Mouse (Mus musculus): ENCODE measurements around the gene Elf1. TPM values are rescaled to one million over a fixed set of nuclear protein-coding genes. Genes with fewer than 3 reads are reported as not detected.

Gene Elf1
- polyA plus RNA-seq, 1 experiment from 2014 or later = 3.7 TPM

DNA sequence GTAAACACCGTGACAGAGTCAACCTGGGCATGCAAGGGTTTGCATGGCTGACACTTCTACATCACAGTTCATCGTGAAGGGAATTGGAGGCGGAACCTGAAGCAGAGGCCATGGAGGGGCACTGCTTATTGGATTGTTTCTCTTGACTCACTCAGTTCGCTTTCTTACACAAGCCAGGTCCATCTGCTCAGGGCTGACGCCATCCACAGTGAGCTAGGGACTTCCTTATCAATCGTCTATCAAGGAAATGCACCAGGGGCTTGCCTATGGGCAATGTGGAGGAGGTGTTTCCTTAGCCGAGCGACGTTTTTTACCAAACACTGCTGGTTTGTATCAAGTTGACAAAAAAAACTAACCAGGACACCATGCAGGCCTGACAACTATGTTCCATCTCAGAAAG is 18.3 kb downstream of the Elf1 start:
- Histone ChIP-seq H3K36me3 (ENCODE audit: poor library complexity, severe bottlenecking) (no peaks in the 10 kb centered on the region), H3K4me3 (no peak overlapping the region), H3K9me3 (replicated peaks) (no peaks in the 10 kb centered on the region), H3K4me2 (no peak overlapping the region), H3K27me3 (no peaks in the 10 kb centered on the region), H3K9ac (no peak overlapping the region), H3K27ac (no peak overlapping the region), H3K4me1 (no peaks in the 10 kb centered on the region)
- ATAC-seq = no peak
- WGBS = 89% methylated on average over 9 of the region's 9 CpGs

DNA sequence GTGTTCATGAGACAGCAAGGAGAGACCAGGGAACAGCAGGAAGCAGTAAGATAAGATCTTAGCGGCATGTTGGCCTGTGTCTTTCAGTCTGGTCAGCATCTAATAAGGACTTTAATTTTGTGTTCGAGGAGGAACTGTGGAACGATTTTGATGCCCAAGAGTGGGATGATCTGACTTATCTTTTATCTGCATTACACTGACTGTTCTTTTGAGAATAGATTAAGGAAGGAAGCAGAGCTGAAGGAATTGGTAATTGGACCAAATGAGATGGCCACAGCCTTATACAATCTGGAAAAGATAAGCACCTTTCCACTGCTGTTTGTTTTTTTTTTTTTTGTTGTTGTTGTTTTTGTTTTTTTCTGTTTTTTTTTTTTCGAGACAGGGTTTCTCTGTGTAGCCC is 19.8 kb downstream of the Elf1 start:
- Histone ChIP-seq H3K4me2 (no peak overlapping the region), H3K9me3 (replicated peaks) (no peaks in the 10 kb centered on the region), H3K27me3 (no peaks in the 10 kb centered on the region), H3K4me1 (no peaks in the 10 kb centered on the region), H3K9ac (no peak overlapping the region), H3K4me3 (no peak overlapping the region), H3K27ac (no peak overlapping the region), H3K36me3 (ENCODE audit: poor library complexity, severe bottlenecking) (no peaks in the 10 kb centered on the region)
- WGBS = 88% methylated on average over 4 of the region's 4 CpGs
- ATAC-seq = no peak

DNA sequence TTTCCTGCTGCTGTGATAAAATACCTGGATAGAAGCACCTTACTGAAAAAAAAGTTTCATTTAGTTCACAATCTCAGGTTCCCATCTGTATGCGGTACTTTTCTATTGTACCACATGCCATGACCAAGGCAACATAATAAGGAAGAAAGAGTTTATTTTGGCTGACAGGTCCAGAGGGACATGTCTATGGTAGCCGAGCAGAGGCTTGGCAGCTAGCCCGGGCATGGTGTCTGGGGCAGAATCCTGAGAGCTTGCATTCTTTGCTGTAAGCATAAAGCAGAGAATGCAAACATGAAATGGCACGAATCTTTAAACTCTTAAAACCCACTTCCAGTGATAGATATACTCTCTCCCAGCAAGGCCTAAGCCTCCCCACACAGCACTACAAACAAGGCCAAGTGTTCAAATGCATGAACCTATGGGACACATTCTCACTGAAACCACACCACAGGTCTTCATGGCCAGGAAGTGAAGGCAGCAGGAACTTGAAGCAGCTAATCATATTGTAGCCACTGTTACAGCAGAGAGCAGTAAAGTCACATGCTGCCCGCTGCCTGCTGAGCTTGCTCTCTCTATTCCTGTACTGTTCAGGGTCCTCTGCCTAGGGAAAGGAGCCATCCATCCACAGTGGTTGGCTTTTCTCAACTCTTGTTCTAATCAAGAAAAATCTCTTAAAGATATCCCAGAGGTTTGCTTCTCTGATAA is 22.5 kb downstream of the Elf1 start:
- H3K9ac ChIP-seq = no peak overlapping the region
- H3K4me1 ChIP-seq = no peaks in the 10 kb centered on the region
- H3K4me2 ChIP-seq = no peak overlapping the region
- H3K27me3 ChIP-seq = no peaks in the 10 kb centered on the region
- H3K9me3 ChIP-seq (replicated peaks) = no peaks in the 10 kb centered on the region
- WGBS = 62% methylated on average over 5 of the region's 5 CpGs
- no peak overlapping the region for H3K4me3 ChIP-seq
- H3K27ac ChIP-seq = no peak overlapping the region
- ATAC-seq = no peak
- no peaks in the 10 kb centered on the region for H3K36me3 ChIP-seq (ENCODE audit: poor library complexity, severe bottlenecking)

DNA sequence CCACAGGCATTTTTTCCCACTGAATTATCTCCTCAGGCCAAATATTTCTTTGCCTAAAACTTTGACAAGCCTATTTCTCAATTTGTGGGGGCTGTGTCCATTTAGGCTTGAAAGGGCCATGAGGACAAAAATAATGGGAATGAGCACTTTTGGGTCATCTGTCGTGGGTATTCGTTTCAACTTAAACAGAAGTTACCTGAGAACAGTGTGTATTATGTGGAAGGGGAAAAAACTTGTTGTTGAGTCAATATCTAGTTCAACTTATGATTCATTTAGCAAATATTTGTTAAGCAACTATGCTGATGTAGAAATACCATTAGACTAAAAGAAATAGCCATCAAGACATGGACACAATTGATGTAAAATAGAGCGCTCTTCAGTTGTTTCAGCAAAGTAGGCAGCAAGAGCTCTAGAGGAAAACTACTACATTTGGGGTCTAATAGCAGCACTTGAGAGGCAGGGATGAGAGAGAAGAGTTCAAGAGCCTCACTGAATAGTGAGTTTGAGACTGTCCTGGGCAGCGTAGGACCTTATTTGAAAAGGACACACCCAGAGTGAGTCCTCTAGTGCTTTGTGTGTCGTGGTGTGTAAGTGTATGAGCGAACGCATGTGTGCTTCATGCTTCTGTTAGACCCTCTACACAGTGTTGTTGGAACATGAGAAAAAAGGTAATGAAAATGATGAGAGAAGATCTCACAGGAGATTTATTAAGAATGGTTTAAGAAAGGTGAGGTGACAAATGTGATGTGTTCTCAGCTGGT is 23.4 kb downstream of the Elf1 start:
- no peak overlapping the region for H3K27ac ChIP-seq

DNA sequence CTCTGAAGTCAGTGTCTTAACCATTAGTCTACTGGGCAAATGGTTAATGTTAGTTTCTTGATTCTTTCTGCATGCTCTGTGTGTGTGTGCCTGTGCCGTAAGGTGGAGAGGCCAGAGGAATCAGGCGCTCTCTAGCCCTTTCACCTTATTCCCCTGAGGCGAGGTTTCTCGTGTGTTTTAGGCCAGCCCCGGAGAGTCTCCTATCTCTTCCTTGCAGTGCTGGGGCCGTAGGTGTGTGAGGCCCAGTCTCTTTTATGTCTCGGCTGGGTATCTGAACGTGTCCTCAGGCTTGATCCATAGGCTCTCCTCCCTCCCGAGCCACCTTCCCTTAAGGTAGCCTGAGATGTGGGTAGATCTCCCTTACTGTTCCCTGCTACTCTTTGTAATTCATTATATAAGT is 25.2 kb downstream of the Elf1 start:
- Histone ChIP-seq H3K4me1 (no peaks in the 10 kb centered on the region), H3K9me3 (replicated peaks) (no peaks in the 10 kb centered on the region), H3K4me2 (no peak overlapping the region), H3K27me3 (no peaks in the 10 kb centered on the region), H3K27ac (no peak overlapping the region), H3K9ac (no peak overlapping the region), H3K36me3 (ENCODE audit: poor library complexity, severe bottlenecking) (no peaks in the 10 kb centered on the region), H3K4me3 (no peak overlapping the region)
- 85% methylated on average over 9 of the region's 9 CpGs for WGBS
- ATAC-seq = no peak

More for the DNA sequence above, 23.4 kb downstream of the Elf1 start:
- WGBS = 93% methylated on average over 7 of the region's 7 CpGs
- Histone ChIP-seq H3K36me3 (ENCODE audit: poor library complexity, severe bottlenecking) (no peaks in the 10 kb centered on the region), H3K9me3 (replicated peaks) (no peaks in the 10 kb centered on the region), H3K4me3 (no peak overlapping the region), H3K4me1 (no peaks in the 10 kb centered on the region), H3K9ac (no peak overlapping the region), H3K4me2 (no peak overlapping the region), H3K27me3 (no peaks in the 10 kb centered on the region)
- no peak for ATAC-seq

DNA sequence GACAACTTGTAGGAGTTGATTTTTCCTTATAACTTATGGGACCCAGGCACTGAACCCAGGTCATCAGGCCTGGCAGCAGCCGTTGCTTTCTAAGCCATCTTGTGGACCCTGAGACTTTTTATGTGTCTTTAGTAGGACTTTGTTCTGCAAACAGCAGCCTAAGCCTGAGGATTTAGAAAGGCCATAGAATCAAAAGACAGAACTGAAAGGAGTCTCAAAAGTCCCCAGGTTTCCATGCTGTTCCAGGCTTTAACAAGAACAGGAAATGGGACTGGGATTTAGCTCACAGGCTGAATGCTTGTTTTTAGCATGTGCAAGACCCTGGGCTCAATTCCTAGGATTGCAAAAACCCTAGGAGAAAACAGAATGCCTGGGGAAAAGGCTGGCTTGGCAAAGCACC is 26.9 kb downstream of the Elf1 start:
- Histone ChIP-seq H3K9ac (no peak overlapping the region), H3K4me3 (no peak overlapping the region), H3K4me1 (no peaks in the 10 kb centered on the region), H3K27ac (no peak overlapping the region), H3K4me2 (no peak overlapping the region), H3K9me3 (replicated peaks) (no peaks in the 10 kb centered on the region), H3K36me3 (ENCODE audit: poor library complexity, severe bottlenecking) (no peaks in the 10 kb centered on the region), H3K27me3 (no peaks in the 10 kb centered on the region)
- no peak for ATAC-seq
- WGBS = 59% methylated on average over 1 of the region's 1 CpGs

DNA sequence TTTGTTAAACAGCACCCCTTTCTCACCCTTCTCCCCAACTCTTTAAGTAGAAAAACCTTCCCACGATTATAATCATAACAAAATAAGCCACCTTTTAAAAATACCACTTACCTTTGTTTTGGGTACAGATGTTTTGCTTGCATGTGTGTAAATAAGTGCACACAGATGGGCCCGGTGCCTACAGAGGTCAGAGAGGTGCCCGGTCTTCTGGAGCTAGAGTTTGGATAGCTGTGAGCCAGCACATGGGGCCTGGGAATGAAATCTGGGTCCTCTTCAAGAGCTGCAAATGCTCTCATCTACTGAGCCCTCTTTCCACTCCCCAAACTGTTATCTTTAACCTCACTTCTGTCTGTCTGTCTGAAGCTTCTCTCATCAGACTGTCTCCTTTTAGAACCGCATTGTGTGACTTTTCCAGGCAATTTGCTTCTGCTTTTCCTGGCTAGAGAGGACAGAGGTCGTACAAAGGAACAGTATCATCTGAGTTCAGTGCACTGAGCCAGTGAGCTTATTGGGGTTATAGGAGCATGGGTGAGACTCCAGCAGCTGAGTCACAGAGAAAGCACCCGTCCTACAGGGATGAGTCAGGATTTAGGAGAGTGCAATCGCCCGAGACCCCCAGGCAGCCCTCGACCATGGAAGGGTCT is 27.8 kb downstream of the Elf1 start:
- ATAC-seq = no peak
- no peak overlapping the region for H3K4me2 ChIP-seq
- no peak overlapping the region for H3K4me3 ChIP-seq
- no peaks in the 10 kb centered on the region for H3K36me3 ChIP-seq (ENCODE audit: poor library complexity, severe bottlenecking)
- H3K9ac ChIP-seq = no peak overlapping the region
- no peaks in the 10 kb centered on the region for H3K9me3 ChIP-seq (replicated peaks)
- H3K27ac ChIP-seq = no peak overlapping the region
- WGBS = 89% methylated on average over 9 of the region's 9 CpGs
- H3K4me1 ChIP-seq = no peaks in the 10 kb centered on the region
- no peaks in the 10 kb centered on the region for H3K27me3 ChIP-seq

DNA sequence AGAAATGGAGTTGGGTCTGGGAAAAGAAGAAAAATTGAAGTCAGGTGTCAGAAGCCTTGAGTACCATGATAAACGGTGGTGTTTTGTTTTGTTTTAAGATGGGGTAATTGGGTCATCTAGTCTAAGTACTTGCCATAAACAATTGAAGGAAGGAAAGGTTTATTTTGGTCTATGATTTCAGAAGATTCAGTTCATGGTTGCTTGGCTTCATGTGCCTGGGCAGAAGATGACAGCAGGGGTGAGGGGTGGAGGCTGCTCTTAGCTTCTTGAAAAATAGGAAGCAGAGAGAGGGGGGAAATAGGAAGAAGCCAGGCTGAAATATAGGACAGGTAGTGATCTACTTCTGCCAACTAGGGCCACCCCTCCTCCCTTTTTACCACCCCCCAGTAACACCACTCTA is 30.5 kb downstream of the Elf1 start:
- no peaks in the 10 kb centered on the region for H3K27me3 ChIP-seq
- 94% methylated on average over 1 of the region's 1 CpGs for WGBS

DNA sequence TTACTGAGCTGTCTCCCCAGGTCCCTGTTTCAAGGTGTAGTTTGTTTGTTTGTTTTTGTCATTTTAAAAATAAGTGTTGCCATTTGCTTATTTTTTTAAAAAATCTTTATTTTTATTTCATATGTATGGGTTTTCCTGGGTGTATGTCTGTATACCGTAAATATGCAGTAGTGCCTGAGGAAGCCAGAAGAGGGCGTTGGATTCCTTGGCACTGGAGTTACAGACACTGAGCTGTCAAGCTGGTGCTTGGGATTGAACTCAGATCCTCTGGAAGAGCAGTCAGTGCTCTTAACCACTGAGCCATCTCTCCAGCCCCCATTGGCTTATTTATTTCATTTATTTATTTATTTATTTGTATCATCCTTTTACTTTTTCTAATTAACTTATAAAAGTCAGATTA is 33.0 kb downstream of the Elf1 start:
- no peaks in the 10 kb centered on the region for H3K36me3 ChIP-seq (ENCODE audit: poor library complexity, severe bottlenecking)
- H3K27me3 ChIP-seq = no peaks in the 10 kb centered on the region
- H3K9me3 ChIP-seq (replicated peaks) = no peaks in the 10 kb centered on the region
- no peak overlapping the region for H3K27ac ChIP-seq
- WGBS = 73% methylated on average over 2 of the region's 2 CpGs
- H3K4me2 ChIP-seq = no peak overlapping the region
- ATAC-seq = no peak
- H3K4me3 ChIP-seq = no peak overlapping the region
- H3K9ac ChIP-seq = no peak overlapping the region
- H3K4me1 ChIP-seq = no peaks in the 10 kb centered on the region

More for the DNA sequence above, 30.5 kb downstream of the Elf1 start:
- no peaks in the 10 kb centered on the region for H3K9me3 ChIP-seq (replicated peaks)
- no peak overlapping the region for H3K27ac ChIP-seq
- no peaks in the 10 kb centered on the region for H3K36me3 ChIP-seq (ENCODE audit: poor library complexity, severe bottlenecking)
- no peak for ATAC-seq
- no peak overlapping the region for H3K4me3 ChIP-seq
- H3K9ac ChIP-seq = no peak overlapping the region
- no peaks in the 10 kb centered on the region for H3K4me1 ChIP-seq
- no peak overlapping the region for H3K4me2 ChIP-seq

DNA sequence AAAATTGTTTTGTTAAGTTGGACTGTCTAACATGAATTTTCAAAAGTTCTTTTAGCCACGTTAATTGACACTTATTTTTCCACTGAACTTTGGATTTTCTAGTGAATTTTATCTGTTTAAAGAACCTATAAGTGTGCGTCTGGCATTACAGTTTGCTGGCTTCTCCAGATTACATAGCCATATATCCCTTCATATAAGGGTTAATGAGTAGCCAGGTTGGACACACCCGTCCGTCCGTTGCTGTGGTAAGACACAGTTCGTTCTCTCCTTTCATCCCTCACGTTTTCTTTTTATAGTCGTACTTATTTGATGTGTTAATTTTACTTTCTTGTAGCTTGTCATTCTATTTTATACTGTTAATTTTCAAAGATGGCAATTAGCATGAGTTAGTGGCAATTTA is 34.1 kb downstream of the Elf1 start:
- H3K4me1 ChIP-seq = 0 out of 2 replicates have a peak, but pooled peaks cover 3% of the 10 kb centered on the region
- H3K36me3 ChIP-seq (ENCODE audit: poor library complexity, severe bottlenecking) = no peaks in the 10 kb centered on the region
- H3K27ac ChIP-seq = no peak overlapping the region
- H3K4me3 ChIP-seq = no peak overlapping the region
- no peaks in the 10 kb centered on the region for H3K9me3 ChIP-seq (replicated peaks)
- no peak for ATAC-seq
- 77% methylated on average over 8 of the region's 8 CpGs for WGBS
- no peaks in the 10 kb centered on the region for H3K27me3 ChIP-seq
- H3K4me2 ChIP-seq = no peak overlapping the region
- H3K9ac ChIP-seq = no peak overlapping the region

DNA sequence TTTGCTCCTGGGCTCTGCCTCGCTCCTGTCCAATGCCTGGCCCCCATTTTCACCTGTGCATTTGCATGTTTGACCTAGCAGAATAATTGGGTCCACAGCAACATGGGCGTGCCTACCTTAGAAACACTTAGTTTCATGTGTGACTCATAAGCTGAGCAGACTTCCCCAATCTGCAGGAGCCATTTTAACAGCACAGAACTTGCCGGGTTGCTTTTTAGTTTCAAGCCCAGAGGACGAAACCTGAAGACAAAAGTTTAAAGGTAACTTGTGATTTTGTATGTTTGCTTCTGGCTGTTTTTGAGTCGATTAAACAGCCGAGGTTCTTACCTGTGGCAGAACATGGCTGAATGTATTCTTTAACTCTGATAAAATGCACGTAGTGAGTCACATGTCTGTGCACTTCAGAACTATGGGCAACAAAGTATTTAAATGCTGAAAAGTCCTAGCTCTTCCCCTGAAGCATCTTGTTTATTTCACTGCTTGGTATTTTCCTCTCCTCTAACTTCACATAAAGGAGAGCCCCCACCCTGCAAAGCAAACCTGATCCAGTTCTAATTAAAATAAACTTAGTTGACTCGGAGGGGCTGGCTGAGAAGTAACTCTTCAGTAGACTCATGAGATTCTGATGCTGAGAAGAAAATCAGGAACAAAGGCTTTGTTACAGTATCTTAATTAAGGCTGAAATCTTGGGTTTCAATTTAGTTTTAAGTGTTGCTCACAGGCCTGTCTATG is 34.7 kb downstream of the Elf1 start:
- Histone ChIP-seq H3K4me2 (no peak overlapping the region), H3K9me3 (replicated peaks) (no peaks in the 10 kb centered on the region), H3K27ac (no peak overlapping the region), H3K4me1 (0 out of 2 replicates have a peak, but pooled peaks cover 3% of the 10 kb centered on the region), H3K4me3 (no peak overlapping the region), H3K36me3 (ENCODE audit: poor library complexity, severe bottlenecking) (no peaks in the 10 kb centered on the region), H3K9ac (no peak overlapping the region), H3K27me3 (no peaks in the 10 kb centered on the region)
- WGBS = 78% methylated on average over 8 of the region's 8 CpGs
- ATAC-seq = no peak

DNA sequence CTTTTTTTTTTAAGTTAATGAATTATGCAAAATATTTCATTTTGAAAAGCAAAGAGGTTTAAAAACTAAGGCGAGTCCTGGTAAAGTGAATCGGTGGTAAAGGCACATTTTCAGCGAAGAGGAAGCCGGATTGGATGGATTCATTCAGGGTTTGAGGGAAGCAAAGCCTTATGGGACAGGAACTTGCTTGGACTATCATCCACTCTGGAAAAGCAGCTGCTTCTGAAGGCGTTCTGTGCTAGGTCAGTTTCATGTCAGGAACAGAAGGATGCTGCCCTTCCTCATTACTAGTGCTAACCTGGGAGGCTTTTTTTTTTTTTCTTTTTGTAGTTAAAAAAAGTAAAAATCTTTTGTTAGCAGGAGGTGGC is 35.2 kb downstream of the Elf1 start:
- Histone ChIP-seq H3K4me2 (no peak overlapping the region), H3K4me3 (no peak overlapping the region), H3K9ac (no peak overlapping the region), H3K27me3 (no peaks in the 10 kb centered on the region), H3K36me3 (ENCODE audit: poor library complexity, severe bottlenecking) (no peaks in the 10 kb centered on the region), H3K27ac (no peak overlapping the region), H3K9me3 (replicated peaks) (no peaks in the 10 kb centered on the region), H3K4me1 (0 out of 2 replicates have a peak, but pooled peaks cover 3% of the 10 kb centered on the region)
- ATAC-seq = no peak
- 79% methylated on average over 5 of the region's 5 CpGs for WGBS

Measured in forebrain, embryonic 13.5 days (tissue).